Mouse (Mus musculus) lung, embryonic 15.5 days (tissue): ENCODE measurements around the gene Cmss1. TPM values are rescaled to one million over a fixed set of nuclear protein-coding genes. Genes with fewer than 3 reads are reported as not detected.

Experiments
- ATAC-seq: fragments of 200-750 bp; cut with Nextera tagmentation; 2 replicates; pipeline ENCODE4 v1.8.0; 2017; ENCODE audit warnings: moderate number of reproducible peaks, borderline replicate concordance; ENCODE audit not compliant: low FRiP score, low TSS enrichment; ENCODE audit errors: extremely low read depth
- H3K27ac ChIP-seq: fragments of 300-500 bp; sonication (generic); 2 replicates; pipeline ENCODE4 v1.5.1; 2015; ENCODE audit warnings: moderate library complexity, mild to moderate bottlenecking, inconsistent platforms
- H3K27me3 ChIP-seq: fragments of 300-500 bp; sonication (generic); 2 replicates; pipeline ENCODE4 v1.6.1; 2015; ENCODE audit warnings: inconsistent platforms
- H3K36me3 ChIP-seq: fragments of 300-500 bp; sonication (generic); 2 replicates; pipeline ENCODE4 v1.6.1; 2015; ENCODE audit warnings: inconsistent platforms
- H3K4me1 ChIP-seq: fragments of 300-500 bp; sonication (generic); 2 replicates; pipeline ENCODE4 v1.6.1; 2015; ENCODE audit warnings: inconsistent platforms
- H3K4me2 ChIP-seq: fragments of 300-500 bp; sonication (generic); 2 replicates; pipeline ENCODE4 v1.6.1; 2015; ENCODE audit warnings: inconsistent platforms, mild to moderate bottlenecking, moderate library complexity
- H3K4me3 ChIP-seq: fragments of 300-500 bp; sonication (generic); 2 replicates; pipeline ENCODE4 v1.5.1; 2015; ENCODE audit warnings: mild to moderate bottlenecking, inconsistent platforms
- H3K9ac ChIP-seq: fragments of 300-500 bp; sonication (generic); 2 replicates; pipeline ENCODE4 v1.6.1; 2015; ENCODE audit warnings: inconsistent platforms
- H3K9me3 ChIP-seq: fragments of 300-500 bp; sonication (generic); 2 replicates; pipeline ENCODE4 v1.6.1; 2016; ENCODE audit warnings: inconsistent platforms
- WGBS: fragments of 180-500 bp; shearing (Covaris S2); methylation state at CpG from one replicate; pipeline ENCODE4 v1.1.7; 2015; 5-methylcytosine and 5-hydroxymethylcytosine counted together
- polyA plus RNA-seq: library from polyadenylated mRNA; unstranded; fragments of >200 nt; fragmentation: Nextera tagmentation; extraction: Ambion mirVana; gene quantifications from 2 replicates; pipeline ENCODE4 v1.2.1, GENCODE M21; 2015

Cmss1 gene
- polyA plus RNA-seq, 1 experiment from 2014 or later, result 55.4 TPM

DNA sequence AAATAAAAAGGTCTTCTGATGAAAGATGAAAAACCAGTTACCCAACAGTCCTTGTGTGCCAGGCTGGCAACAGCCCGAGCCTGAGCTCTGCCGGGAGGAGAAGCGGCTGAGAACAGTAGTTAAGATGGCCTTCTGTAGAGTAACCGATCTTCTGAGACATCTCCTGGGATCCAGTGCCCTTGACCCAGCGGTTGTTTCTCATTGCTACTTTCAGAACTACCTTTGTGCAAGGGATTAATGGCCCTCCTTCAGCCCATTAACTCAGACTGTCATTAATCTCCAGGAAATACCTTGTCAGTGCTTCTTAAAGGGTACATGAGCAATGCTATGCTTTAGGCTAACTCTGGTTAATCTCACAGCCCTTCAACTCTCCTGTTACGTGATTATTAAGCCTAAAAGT lies 240.5 kb downstream of the Cmss1 start:
- Histone ChIP-seq H3K9ac (no peak overlapping the region), H3K9me3 (no peaks in the 10 kb centered on the region), H3K4me2 (no peak overlapping the region), H3K36me3 (no peaks in the 10 kb centered on the region), H3K4me1 (peaks cover 6% of the 10 kb centered on the region; the same call in 1 of the 2 replicates), H3K27me3 (no peaks in the 10 kb centered on the region), H3K27ac (no peak overlapping the region), H3K4me3 (no peak overlapping the region)
- WGBS, result 59% methylated on average over 6 of the region's 6 CpGs
- ATAC-seq, result no peak

GRCm38 (mm10) chr16:57364498-57364897 lies 242.2 kb downstream of the Cmss1 start:
- Histone ChIP-seq H3K9ac (no peak overlapping the region), H3K27ac (no peak overlapping the region), H3K27me3 (no peaks in the 10 kb centered on the region), H3K4me2 (no peak overlapping the region), H3K4me3 (no peak overlapping the region), H3K36me3 (no peaks in the 10 kb centered on the region), H3K9me3 (no peaks in the 10 kb centered on the region), H3K4me1 (peaks cover 6% of the 10 kb centered on the region; the same call in 1 of the 2 replicates)
- 60% methylated on average over 7 of the region's 7 CpGs for WGBS
- no peak for ATAC-seq

- Histone ChIP-seq H3K9me3 (no peaks in the 10 kb centered on the region), H3K4me3 (no peak overlapping the region), H3K27ac (no peak overlapping the region), H3K4me2 (peak overlapping the region; percentile 36), H3K9ac (no peak overlapping the region; the same call in 1 of the 2 replicates), H3K4me1 (peaks cover 6% of the 10 kb centered on the region; the same call in 1 of the 2 replicates), H3K27me3 (no peaks in the 10 kb centered on the region), H3K36me3 (no peaks in the 10 kb centered on the region)
- peak; percentile 84 for ATAC-seq
- WGBS, result 29% methylated on average over 18 of the region's 18 CpGs
Observed at GRCm38 (mm10) chr16:57362679-57363401, 243.8 kb downstream of the Cmss1 start.

DNA sequence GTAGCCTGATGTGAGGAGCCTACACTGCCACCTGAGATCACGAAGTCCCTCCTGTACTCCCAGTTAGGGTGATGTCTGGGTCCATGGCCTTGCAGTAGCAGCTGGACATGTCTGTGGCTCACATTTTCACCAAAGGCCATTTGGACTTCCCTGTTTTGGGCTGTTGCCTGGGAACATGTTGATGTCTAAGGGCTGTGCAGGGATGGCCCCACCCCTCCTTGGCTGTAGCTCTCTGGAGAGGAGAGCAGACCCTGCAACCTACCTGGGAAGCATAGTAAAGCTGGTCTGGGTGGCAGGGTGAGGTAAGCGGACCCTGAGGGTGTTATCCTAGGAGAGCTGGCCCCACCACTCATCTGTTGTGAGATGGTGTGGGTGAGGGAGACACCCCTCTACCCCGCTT lies 245.9 kb downstream of the Cmss1 start:
- no peak overlapping the region for H3K9ac ChIP-seq
- 0 out of 2 replicates have a peak, but pooled peaks have one; percentile 25 for ATAC-seq
- H3K9me3 ChIP-seq, result no peaks in the 10 kb centered on the region
- no peaks in the 10 kb centered on the region for H3K36me3 ChIP-seq
- no peak overlapping the region for H3K4me3 ChIP-seq
- 95% methylated on average over 3 of the region's 3 CpGs for WGBS
- H3K4me2 ChIP-seq, result no peak overlapping the region
- no peak overlapping the region for H3K27ac ChIP-seq
- no peaks in the 10 kb centered on the region for H3K27me3 ChIP-seq
- H3K4me1 ChIP-seq, result peaks cover 6% of the 10 kb centered on the region; the same call in 1 of the 2 replicates

DNA sequence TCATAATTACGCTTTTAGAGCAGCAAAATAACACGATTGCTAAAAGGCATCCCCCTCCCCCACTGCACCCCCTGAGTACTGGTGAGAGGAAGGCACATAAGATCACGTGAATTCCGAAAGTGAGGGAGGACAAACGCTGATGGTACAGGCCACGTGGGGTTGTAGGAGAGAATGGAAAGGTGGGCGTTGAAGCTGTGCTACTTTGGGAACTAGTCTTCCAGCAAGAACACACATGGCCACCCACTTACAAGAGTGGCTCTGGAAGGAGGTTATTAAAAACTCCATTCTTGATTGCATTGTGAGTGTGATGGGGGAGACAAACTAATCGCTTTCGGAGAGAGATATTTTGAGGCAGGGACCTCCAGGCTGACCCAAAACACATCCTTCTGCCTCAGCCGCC lies 247.4 kb downstream of the Cmss1 start:
- Histone ChIP-seq H3K9ac (no peak overlapping the region), H3K4me2 (no peak overlapping the region), H3K27me3 (no peaks in the 10 kb centered on the region), H3K4me3 (no peak overlapping the region), H3K36me3 (no peaks in the 10 kb centered on the region), H3K9me3 (no peaks in the 10 kb centered on the region), H3K27ac (no peak overlapping the region), H3K4me1 (peaks cover 6% of the 10 kb centered on the region; the same call in 1 of the 2 replicates)
- 85% methylated on average over 10 of the region's 10 CpGs for WGBS
- ATAC-seq, result no peak

GRCm38 (mm10) chr16:57357011-57357410 lies 249.7 kb downstream of the Cmss1 start:
- H3K4me2 ChIP-seq, result no peak overlapping the region
- no peaks in the 10 kb centered on the region for H3K4me1 ChIP-seq
- H3K9ac ChIP-seq, result no peak overlapping the region
- no peak for ATAC-seq
- H3K4me3 ChIP-seq, result no peak overlapping the region
- H3K27ac ChIP-seq, result no peak overlapping the region
- 80% methylated on average over 6 of the region's 6 CpGs for WGBS
- H3K36me3 ChIP-seq, result no peaks in the 10 kb centered on the region
- H3K27me3 ChIP-seq, result no peaks in the 10 kb centered on the region
- H3K9me3 ChIP-seq, result no peaks in the 10 kb centered on the region

DNA sequence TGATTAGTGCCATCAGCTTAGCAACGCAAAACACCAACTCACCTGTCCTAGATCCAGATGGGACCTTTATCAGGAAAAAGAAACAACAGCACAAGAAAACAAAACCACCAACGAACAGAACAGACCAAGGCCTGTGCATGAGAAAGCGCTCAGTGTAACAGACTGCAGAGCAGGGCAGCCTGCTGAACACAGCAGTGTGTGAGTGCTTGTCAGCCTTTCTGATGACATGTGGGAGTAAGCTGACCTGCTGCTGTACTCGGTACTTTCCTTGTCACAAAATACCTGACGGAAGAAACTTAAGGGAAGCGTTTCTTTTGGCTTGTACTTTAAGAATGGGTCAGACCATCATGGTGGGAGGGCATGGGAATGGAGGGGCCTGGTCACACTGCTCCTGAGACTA lies 250.2 kb downstream of the Cmss1 start:
- WGBS, result 64% methylated on average over 6 of the region's 6 CpGs
- H3K9me3 ChIP-seq, result no peaks in the 10 kb centered on the region
- H3K9ac ChIP-seq, result no peak overlapping the region
- H3K27ac ChIP-seq, result no peak overlapping the region
- no peak overlapping the region for H3K4me3 ChIP-seq
- ATAC-seq, result no peak
- no peaks in the 10 kb centered on the region for H3K4me1 ChIP-seq
- no peak overlapping the region for H3K4me2 ChIP-seq
- no peaks in the 10 kb centered on the region for H3K36me3 ChIP-seq
- H3K27me3 ChIP-seq, result no peaks in the 10 kb centered on the region

DNA sequence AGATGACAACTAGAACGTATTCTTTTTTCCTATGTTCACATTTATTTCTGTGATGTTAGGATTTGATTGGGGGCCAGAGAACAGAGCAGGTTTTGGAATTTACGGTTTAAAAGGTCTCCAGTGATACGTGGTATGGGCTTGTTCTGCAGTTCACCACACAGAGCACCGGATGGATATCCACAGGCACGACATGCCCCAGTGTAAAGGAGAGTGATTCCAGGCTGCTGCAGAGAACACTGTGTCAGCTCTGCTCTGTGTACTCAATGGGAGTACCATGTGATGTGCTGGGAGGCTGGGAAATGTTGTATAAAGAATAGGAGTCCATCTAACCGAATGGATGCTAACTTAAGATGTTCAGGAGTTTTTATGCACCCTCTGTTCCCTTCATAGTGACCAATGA lies 252.7 kb downstream of the Cmss1 start:
- Histone ChIP-seq H3K4me3 (no peak overlapping the region), H3K27ac (no peak overlapping the region), H3K27me3 (no peaks in the 10 kb centered on the region), H3K9ac (no peak overlapping the region), H3K4me1 (no peaks in the 10 kb centered on the region), H3K36me3 (no peaks in the 10 kb centered on the region), H3K9me3 (no peaks in the 10 kb centered on the region), H3K4me2 (no peak overlapping the region)
- no peak for ATAC-seq
- WGBS, result 65% methylated on average over 6 of the region's 6 CpGs

DNA sequence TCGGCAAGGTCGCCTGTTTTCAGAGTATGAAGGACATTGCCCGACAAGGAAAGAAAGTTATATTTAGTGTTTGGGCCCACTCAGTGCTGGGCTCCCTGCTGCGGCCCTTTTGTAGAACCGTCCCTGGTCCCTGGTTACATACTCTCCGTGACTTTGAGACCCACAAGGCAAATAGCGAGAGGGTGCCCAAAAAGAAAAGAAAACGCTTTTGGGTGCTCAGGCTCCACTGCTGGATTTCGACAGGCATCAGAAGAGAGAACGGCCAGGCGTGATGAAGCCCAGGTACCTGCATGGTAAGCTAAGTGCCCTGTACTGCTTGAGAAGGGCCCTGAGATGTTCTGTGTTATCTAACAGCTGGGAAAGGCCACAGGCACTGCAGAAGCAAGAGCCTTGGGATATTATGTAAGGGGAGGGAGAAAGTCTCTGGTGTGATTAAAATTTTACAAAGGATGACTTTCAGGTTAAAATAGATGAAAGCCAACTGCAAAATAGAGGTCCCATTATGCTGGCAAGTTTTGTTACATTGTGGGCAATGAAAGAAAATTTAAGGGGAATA lies 253.4 kb downstream of the Cmss1 start:
- no peaks in the 10 kb centered on the region for H3K4me1 ChIP-seq
- no peaks in the 10 kb centered on the region for H3K9me3 ChIP-seq
- no peak overlapping the region for H3K4me2 ChIP-seq
- no peak overlapping the region for H3K9ac ChIP-seq
- no peaks in the 10 kb centered on the region for H3K36me3 ChIP-seq
- no peak overlapping the region for H3K4me3 ChIP-seq
- no peaks in the 10 kb centered on the region for H3K27me3 ChIP-seq
- ATAC-seq, result no peak
- H3K27ac ChIP-seq, result no peak overlapping the region
- 82% methylated on average over 11 of the region's 11 CpGs for WGBS

- Histone ChIP-seq H3K27ac (no peak within 1 kb of the TSS), H3K4me1 (no peaks in the 10 kb centered on the region), H3K4me3 (no peak within 1 kb of the TSS), H3K36me3 (no peaks in the 10 kb centered on the region), H3K4me2 (no peak within 1 kb of the TSS), H3K27me3 (no peaks in the 10 kb centered on the region), H3K9ac (no peak within 1 kb of the TSS; the same call in 1 of the 2 replicates), H3K9me3 (no peaks in the 10 kb centered on the region)
- WGBS, result 71% methylated on average over 6 of the region's 6 CpGs
- no peak for ATAC-seq
Observed at GRCm38 (mm10) chr16:57352751-57353150, 253.9 kb downstream of the Cmss1 start, which contains the start of gene Filip1l. TSS of gene Filip1l (plus strand) at chr16:57353093.

DNA sequence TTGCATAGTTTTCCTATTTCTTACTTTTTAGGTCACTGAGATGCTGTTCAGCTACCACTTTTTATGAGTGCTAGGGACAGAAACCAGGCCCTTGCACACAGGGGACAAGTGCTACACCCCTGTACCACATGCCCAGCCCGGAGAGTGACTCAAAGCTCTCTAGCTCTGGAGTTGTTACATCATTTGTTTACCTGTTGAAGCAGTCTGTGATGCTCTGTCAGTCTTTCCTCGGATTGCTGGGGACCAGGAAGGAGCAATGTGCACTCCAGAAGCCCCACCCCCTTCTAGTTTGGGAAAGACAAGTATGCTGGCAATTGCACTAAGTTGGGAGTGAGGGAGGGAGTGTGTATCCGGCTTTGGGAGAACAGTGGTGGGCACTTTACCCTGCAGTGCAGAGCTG lies 257.0 kb downstream of the Cmss1 start:
- Histone ChIP-seq H3K36me3 (no peaks in the 10 kb centered on the region), H3K9ac (no peak overlapping the region), H3K9me3 (no peaks in the 10 kb centered on the region), H3K27me3 (no peaks in the 10 kb centered on the region), H3K27ac (no peak overlapping the region), H3K4me1 (no peaks in the 10 kb centered on the region), H3K4me3 (no peak overlapping the region), H3K4me2 (no peak overlapping the region)
- no peak for ATAC-seq
- 20% methylated on average over 3 of the region's 3 CpGs for WGBS

GRCm38 (mm10) chr16:57349039-57349438 lies 257.6 kb downstream of the Cmss1 start:
- H3K9me3 ChIP-seq, result no peaks in the 10 kb centered on the region
- no peak overlapping the region for H3K27ac ChIP-seq
- no peak for ATAC-seq
- no peak overlapping the region for H3K4me2 ChIP-seq
- no peaks in the 10 kb centered on the region for H3K4me1 ChIP-seq
- H3K9ac ChIP-seq, result no peak overlapping the region
- WGBS, result 68% methylated on average over 3 of the region's 3 CpGs
- no peaks in the 10 kb centered on the region for H3K27me3 ChIP-seq
- H3K36me3 ChIP-seq, result no peaks in the 10 kb centered on the region
- H3K4me3 ChIP-seq, result no peak overlapping the region
